Mouse (Mus musculus) C2C12 (cell line): ENCODE results near the gene Rhobtb1.

Source experiments
- CEBPB ChIP-seq: IDR thresholded peaks from one replicate; pipeline ENCODE4 v1.6.1; 2011; ENCODE audit warnings: low read depth, mild to moderate bottlenecking, control low read depth, moderate library complexity
- CTCF ChIP-seq: IDR thresholded peaks from one replicate; pipeline ENCODE4 v1.5.1; 2011; ENCODE audit not compliant: control insufficient read depth, insufficient read depth, insufficient read length
- FOSL1 ChIP-seq: IDR thresholded peaks from one replicate; pipeline ENCODE4 v1.8.0; 2011; ENCODE audit warnings: mild to moderate bottlenecking, low read length; ENCODE audit not compliant: poor library complexity, insufficient read depth, severe bottlenecking
- MAX ChIP-seq: IDR thresholded peaks from one replicate; pipeline ENCODE4 v1.6.1; 2011; ENCODE audit warnings: mild to moderate bottlenecking, control low read depth
- MYOD1 ChIP-seq: IDR thresholded peaks from one replicate; pipeline ENCODE4 v1.6.1; 2011; ENCODE audit warnings: low read depth; ENCODE audit not compliant: control insufficient read depth, insufficient read length
- MYOG ChIP-seq: IDR thresholded peaks from one replicate; pipeline ENCODE4 v1.6.1; 2011; ENCODE audit not compliant: control insufficient read depth, insufficient read length; ENCODE audit errors: extremely low read depth
- USF1 ChIP-seq: IDR thresholded peaks from one replicate; pipeline ENCODE4 v1.6.1; 2011; ENCODE audit warnings: low read depth, mild to moderate bottlenecking, control low read depth, moderate library complexity

GRCm38 (mm10) chr10:69238311-69238710 lies 87.1 kb downstream of the Rhobtb1 start:
- TF ChIP-seq CTCF = no peak
- no peak for TF ChIP-seq MYOD1
- TF ChIP-seq USF1 = no peak
- no peak for TF ChIP-seq MYOG
- TF ChIP-seq CEBPB = no peak
- no peak for TF ChIP-seq MAX
- TF ChIP-seq FOSL1 = no peak
